Mouse (Mus musculus) myocyte (in vitro differentiated cells): ENCODE measurements around the gene Il6st.

Experiments
- CEBPB ChIP-seq: IDR thresholded peaks from 2 replicates; pipeline ENCODE4 v1.6.1; 2011; ENCODE audit warnings: mild to moderate bottlenecking, moderate library complexity; ENCODE audit not compliant: poor library complexity, insufficient read depth, severe bottlenecking
- E2F4 ChIP-seq: IDR thresholded peaks from one replicate; pipeline ENCODE4 v1.6.1; 2011; ENCODE audit warnings: mild to moderate bottlenecking, control low read depth, moderate library complexity; ENCODE audit not compliant: insufficient read depth
- MAX ChIP-seq: IDR thresholded peaks from one replicate; pipeline ENCODE4 v1.6.1; 2011; ENCODE audit warnings: low read depth, mild to moderate bottlenecking, control low read depth
- MYOD1 ChIP-seq, 3 experiments: IDR thresholded peaks; one replicate each; pipeline ENCODE4 v1.6.1; 2011; ENCODE audit warnings: control low read depth in 2 of 3, low read depth in 2 of 3, mild to moderate bottlenecking in 2 of 3, moderate library complexity in 1 of 3; ENCODE audit not compliant: insufficient read length in 2 of 3, control insufficient read depth in 1 of 3
- MYOG ChIP-seq, 3 experiments: IDR thresholded peaks; one replicate each; pipeline ENCODE4 v1.6.1; 2011; ENCODE audit warnings: control low read depth in 2 of 3, low read depth in 2 of 3, mild to moderate bottlenecking in 2 of 3; ENCODE audit not compliant: insufficient read length in 2 of 3, control insufficient read depth in 1 of 3, insufficient read depth in 1 of 3
- POLR2A ChIP-seq: IDR thresholded peaks from one replicate; pipeline ENCODE4 v1.6.1; 2011; ENCODE audit warnings: low read depth, mild to moderate bottlenecking, control low read depth, moderate library complexity; ENCODE audit not compliant: insufficient read length
- POLR2AphosphoS2 ChIP-seq: IDR thresholded peaks from one replicate; pipeline ENCODE4 v1.6.1; 2011; ENCODE audit warnings: low read depth, control low read depth; ENCODE audit not compliant: insufficient read length
- TCF12 ChIP-seq: IDR thresholded peaks from one replicate; pipeline ENCODE4 v1.6.1; 2011; ENCODE audit warnings: mild to moderate bottlenecking, control low read depth; ENCODE audit not compliant: poor library complexity, insufficient read depth, severe bottlenecking
- TCF3 ChIP-seq: IDR thresholded peaks from one replicate; pipeline ENCODE4 v1.6.1; 2011; ENCODE audit warnings: low read depth, control low read depth; ENCODE audit not compliant: insufficient read length
- USF1 ChIP-seq: IDR thresholded peaks from one replicate; pipeline ENCODE4 v1.6.1; 2011; ENCODE audit warnings: low read depth, mild to moderate bottlenecking, control low read depth, moderate library complexity

DNA sequence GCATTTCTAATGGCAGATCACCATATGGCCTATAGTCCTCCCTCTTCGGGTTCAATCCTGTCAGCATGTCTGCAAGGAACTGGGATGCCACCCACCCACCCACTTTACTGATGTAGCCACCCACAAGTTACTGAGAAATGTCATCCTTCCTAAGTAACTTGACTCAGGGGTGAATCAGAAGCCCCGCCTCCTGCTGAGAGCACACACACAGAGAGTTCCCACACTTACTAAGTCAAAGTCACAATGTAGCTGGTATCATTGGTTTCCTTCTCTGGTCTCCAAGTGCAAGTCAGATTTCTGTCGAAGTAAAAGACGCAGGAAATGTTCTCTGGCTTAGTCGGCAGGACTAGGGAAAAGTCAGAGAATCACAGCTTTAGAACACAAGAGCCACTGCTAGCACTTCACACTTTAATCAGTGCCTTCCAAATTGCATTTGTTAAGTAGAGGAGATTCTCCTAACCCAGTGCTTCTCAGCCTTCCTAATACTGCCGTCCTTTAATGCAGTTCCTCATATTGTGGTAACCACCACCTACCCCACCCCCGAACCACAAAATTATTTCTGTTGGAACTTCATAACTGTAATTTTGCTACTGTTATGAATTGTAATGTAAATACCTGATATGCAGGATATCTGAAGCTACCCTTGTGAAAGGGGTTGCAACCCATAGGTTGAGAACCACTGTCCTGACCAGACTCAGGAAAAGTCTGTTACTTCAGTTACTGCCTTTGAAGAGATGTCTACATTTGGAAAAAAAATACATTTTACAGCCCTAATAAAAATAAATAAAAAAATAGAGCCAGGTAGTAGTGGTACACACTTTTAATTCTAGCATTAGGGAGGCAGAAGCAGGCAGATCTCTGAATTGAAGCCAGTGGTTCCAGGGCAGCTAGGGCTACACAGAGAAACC is 88.0 kb downstream of the Il6st start:
- no peak for TF ChIP-seq TCF3
- no peak for TF ChIP-seq CEBPB
- TF ChIP-seq POLR2AphosphoS2: no peak
- no peak for TF ChIP-seq MAX
- TF ChIP-seq POLR2A: no peak
- TF ChIP-seq USF1: no peak
- no peak for TF ChIP-seq TCF12
- no peak for TF ChIP-seq MYOG (IDR thresholded peaks at IDR 0.05; ENCODE audit: control insufficient read depth in 1 of 3, insufficient read depth in 1 of 3, insufficient read length in 2 of 3, low read depth in 2 of 3)
- no peak for TF ChIP-seq E2F4
- no peak for TF ChIP-seq MYOD1 (IDR thresholded peaks at IDR 0.05; ENCODE audit: control insufficient read depth in 1 of 3, insufficient read length in 2 of 3, low read depth in 2 of 3)
